Mouse (Mus musculus) hindbrain, embryonic 16.5 days (tissue): Measurements from ENCODE around the gene Narf. TPM values are rescaled to one million over a fixed set of nuclear protein-coding genes. Genes with fewer than 3 reads are reported as not detected.

Source experiments
- ATAC-seq: fragments of 200-750 bp; cut with Nextera tagmentation; 2 replicates; pipeline ENCODE4 v1.8.0; 2017; ENCODE audit warnings: moderate TSS enrichment, moderate library complexity
- H3K27ac ChIP-seq: fragments of 300-500 bp; sonication (generic); 2 replicates; pipeline ENCODE4 v1.5.1; 2014; ENCODE audit warnings: low read depth, mild to moderate bottlenecking, control low read depth, low read length, moderate library complexity
- H3K27me3 ChIP-seq: fragments of 300-500 bp; sonication (generic); replicated peaks from 2 replicates; pipeline ENCODE4 v1.6.1; 2014; ENCODE audit warnings: low read length; ENCODE audit not compliant: control insufficient read depth, insufficient read depth
- H3K36me3 ChIP-seq: fragments of 300-500 bp; sonication (generic); 2 replicates; pipeline ENCODE4 v1.6.1; 2014; ENCODE audit warnings: mild to moderate bottlenecking, low read length, moderate library complexity, mixed read lengths; ENCODE audit not compliant: control insufficient read depth, insufficient read depth
- H3K4me1 ChIP-seq: fragments of 300-500 bp; sonication (generic); 2 replicates; pipeline ENCODE4 v1.6.1; 2014; ENCODE audit warnings: low read depth, low read length; ENCODE audit not compliant: control insufficient read depth, insufficient read depth
- H3K4me2 ChIP-seq: fragments of 300-500 bp; sonication (generic); 2 replicates; pipeline ENCODE4 v1.6.1; 2014; ENCODE audit warnings: mild to moderate bottlenecking, low read length, control low read depth, moderate library complexity
- H3K4me3 ChIP-seq: fragments of 300-500 bp; sonication (generic); 2 replicates; pipeline ENCODE4 v1.5.1; 2014; ENCODE audit warnings: mild to moderate bottlenecking, low read length, control low read depth, moderate library complexity
- H3K9ac ChIP-seq: fragments of 300-500 bp; sonication (generic); 2 replicates; pipeline ENCODE4 v1.6.1; 2014; ENCODE audit warnings: low read depth, mild to moderate bottlenecking, control low read depth, low read length, moderate library complexity
- H3K9me3 ChIP-seq: fragments of 300-500 bp; sonication (generic); 2 replicates; pipeline ENCODE4 v1.6.1; 2014; ENCODE audit warnings: mild to moderate bottlenecking, low read length, moderate library complexity; ENCODE audit not compliant: control insufficient read depth
- WGBS: fragments of 180-500 bp; shearing (Covaris S2); extraction: QIAGEN DNeasy Blood & Tissue Kit; methylation state at CpG from one replicate; pipeline ENCODE4 v1.1.7; 2014; 5-methylcytosine and 5-hydroxymethylcytosine counted together
- polyA plus RNA-seq: library from polyadenylated mRNA; unstranded; fragments of >200 nt; fragmentation: Nextera tagmentation; extraction: Ambion mirVana; gene quantifications from 2 replicates; pipeline ENCODE4 v1.2.1, GENCODE M21; 2015

The Narf gene
- polyA plus RNA-seq = 85.9 and 89.8 TPM in 2 replicates

DNA sequence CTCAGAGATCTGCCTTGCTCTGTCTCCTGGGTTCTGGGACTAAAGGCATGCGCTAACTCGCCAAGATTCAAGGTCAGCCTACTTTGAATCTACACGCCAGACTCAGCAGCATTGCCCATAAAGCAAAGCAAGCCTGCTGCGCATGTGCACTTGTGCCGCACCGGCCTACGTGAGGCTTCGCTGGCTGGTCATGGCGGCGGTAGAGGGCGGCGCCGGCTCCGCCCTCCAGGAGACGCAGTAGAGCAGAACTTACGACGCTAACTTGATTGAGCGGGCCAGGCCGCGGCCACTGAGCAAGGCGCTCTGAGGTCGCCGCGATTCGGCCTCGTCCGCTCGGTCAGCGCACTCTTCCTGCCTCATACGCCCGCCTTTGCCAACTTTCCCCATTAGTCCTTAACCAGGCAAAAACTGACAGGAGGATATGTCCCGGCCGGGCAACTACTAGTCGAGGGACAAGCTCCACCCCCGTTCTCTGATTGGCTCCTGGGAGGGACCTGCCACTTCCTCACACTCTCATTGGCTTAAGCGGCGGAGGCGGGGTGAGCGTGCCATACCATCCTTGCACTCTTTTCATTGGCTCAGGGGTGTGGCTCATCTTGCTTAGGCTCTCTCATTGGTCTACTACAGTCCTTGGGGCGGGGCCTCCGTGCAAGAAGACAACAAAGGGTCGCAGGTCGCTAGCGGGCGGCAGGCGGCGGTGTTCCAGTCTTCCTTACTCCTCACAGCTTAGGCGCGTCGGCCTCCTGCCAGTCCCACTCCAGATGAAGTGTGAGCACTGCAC is at the start of gene Narf:
Gene Narf (plus strand): TSS at position 690 of the 781 bp plus-strand sequence.
- ATAC-seq = peak; percentile 99
- H3K9ac ChIP-seq = peak within 1 kb of the TSS; percentile 90
- H3K36me3 ChIP-seq = no peaks in the 10 kb centered on the region
- no peaks in the 10 kb centered on the region for H3K9me3 ChIP-seq
- under 1% methylated on average over 50 of the region's 50 CpGs for WGBS
- peak within 1 kb of the TSS; percentile 95 for H3K27ac ChIP-seq
- peak within 1 kb of the TSS; percentile 68 for H3K4me2 ChIP-seq
- H3K27me3 ChIP-seq = no peaks in the 10 kb centered on the region
- H3K4me3 ChIP-seq = peak within 1 kb of the TSS; percentile 79
- H3K4me1 ChIP-seq = peaks cover 25% of the 10 kb centered on the region

DNA sequence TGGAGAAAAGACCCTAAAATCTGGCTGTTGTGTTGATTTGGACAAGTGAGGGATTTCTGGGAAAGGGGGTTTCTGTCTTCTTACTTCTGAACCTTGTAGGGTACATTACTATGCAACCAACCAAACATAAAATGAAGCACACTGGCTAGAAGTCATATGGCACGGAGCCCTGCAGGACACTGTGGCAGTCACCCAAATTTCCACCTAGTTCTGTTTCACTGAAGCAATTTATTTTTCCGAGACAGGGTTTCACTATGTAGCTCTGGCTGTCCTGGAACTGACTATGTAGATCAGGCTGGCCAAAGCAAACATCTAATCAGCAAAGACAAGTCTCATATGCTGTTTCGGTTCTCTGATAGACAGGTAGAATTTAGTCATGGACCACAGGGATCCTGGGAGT is 47.4 kb upstream of the Narf start:
- no peaks in the 10 kb centered on the region for H3K27me3 ChIP-seq
- H3K4me1 ChIP-seq = no peaks in the 10 kb centered on the region
- 75% methylated on average over 3 of the region's 3 CpGs for WGBS
- H3K9ac ChIP-seq = no peak overlapping the region
- no peaks in the 10 kb centered on the region for H3K9me3 ChIP-seq
- ATAC-seq = no peak
- H3K4me3 ChIP-seq = no peak overlapping the region
- no peak overlapping the region for H3K27ac ChIP-seq
- peaks cover under 1% of the 10 kb centered on the region; the same call in 1 of the 2 replicates for H3K36me3 ChIP-seq
- H3K4me2 ChIP-seq = no peak overlapping the region

DNA sequence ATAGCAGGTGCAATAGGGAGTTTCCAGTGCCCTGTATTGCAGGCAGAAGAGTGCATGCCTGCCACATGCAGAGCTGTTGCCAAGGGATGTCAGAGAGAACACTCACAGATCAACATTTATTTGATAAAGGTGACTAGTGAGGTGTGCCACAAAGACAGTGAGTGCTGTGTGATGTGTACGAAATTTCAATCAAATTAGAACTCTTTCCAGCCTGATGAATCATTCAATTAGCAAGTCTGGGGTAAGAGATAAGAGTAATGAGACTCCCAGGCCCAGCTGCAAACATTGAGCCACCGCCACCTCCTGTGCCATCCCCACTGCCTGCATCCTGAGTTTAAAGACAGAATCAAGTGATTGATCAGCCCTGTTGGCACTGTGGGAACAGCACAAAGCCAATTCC is 44.3 kb upstream of the Narf start:
- no peak overlapping the region for H3K9ac ChIP-seq
- H3K27me3 ChIP-seq = no peaks in the 10 kb centered on the region
- H3K9me3 ChIP-seq = no peaks in the 10 kb centered on the region
- H3K4me3 ChIP-seq = no peak overlapping the region
- no peak overlapping the region for H3K4me2 ChIP-seq
- no peak for ATAC-seq
- no peaks in the 10 kb centered on the region for H3K4me1 ChIP-seq
- H3K36me3 ChIP-seq = peaks cover 6% of the 10 kb centered on the region
- H3K27ac ChIP-seq = no peak overlapping the region
- WGBS = 75% methylated on average over 2 of the region's 2 CpGs

DNA sequence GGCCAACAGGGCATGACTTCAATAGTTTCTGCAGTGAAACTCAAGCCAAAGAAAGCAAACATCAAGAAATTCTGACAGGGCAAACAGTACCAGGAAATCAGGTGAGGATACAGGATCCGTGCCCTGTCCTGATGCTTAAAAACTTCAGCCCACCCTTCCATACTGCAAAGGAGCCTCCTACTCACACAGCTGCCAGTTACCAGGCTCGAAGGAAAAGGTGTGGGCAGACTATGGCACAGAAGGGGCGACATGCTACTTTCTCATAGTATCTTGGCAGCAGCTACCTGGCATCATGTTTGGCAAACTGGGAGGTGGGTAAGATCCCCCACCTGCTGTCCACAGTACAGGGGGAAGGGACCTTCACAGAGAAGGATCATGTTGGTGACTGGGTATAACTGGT is 43.6 kb upstream of the Narf start:
- WGBS = 79% methylated on average over 3 of the region's 3 CpGs
- no peak for ATAC-seq

DNA sequence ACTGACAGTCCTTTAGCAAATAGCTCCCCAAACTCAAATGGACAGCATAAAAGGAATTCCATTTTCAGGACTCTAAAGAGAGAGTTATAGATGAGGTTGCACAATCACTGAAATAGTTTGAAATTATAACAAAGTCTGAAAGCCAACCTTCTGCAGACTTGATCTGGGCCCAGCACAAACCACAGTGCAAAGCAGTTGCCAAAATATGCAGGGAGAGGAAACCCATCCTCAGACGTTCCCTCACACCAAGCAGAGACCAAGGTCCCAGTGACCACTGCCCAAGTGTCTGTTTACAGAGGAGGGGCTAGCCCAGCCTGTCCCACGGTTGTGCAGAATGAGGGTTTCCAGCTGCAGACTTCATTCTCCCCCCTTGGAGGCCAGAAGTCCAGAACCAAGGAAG is 38.4 kb upstream of the Narf start:
- H3K9ac ChIP-seq = no peak overlapping the region
- H3K27ac ChIP-seq = no peak overlapping the region
- H3K4me1 ChIP-seq = peaks cover 1% of the 10 kb centered on the region; the same call in 1 of the 2 replicates
- H3K4me3 ChIP-seq = no peak overlapping the region
- no peaks in the 10 kb centered on the region for H3K27me3 ChIP-seq
- ATAC-seq = no peak
- WGBS = 49% methylated on average over 2 of the region's 2 CpGs
- peaks cover 6% of the 10 kb centered on the region; the same call in 1 of the 2 replicates for H3K36me3 ChIP-seq
- no peak overlapping the region for H3K4me2 ChIP-seq
- no peaks in the 10 kb centered on the region for H3K9me3 ChIP-seq

More for the DNA sequence above, 43.6 kb upstream of the Narf start:
- Histone ChIP-seq H3K4me1 (no peaks in the 10 kb centered on the region), H3K4me3 (no peak overlapping the region), H3K9me3 (no peaks in the 10 kb centered on the region), H3K27ac (no peak overlapping the region), H3K36me3 (peaks cover 6% of the 10 kb centered on the region), H3K27me3 (no peaks in the 10 kb centered on the region), H3K4me2 (no peak overlapping the region), H3K9ac (no peak overlapping the region)

DNA sequence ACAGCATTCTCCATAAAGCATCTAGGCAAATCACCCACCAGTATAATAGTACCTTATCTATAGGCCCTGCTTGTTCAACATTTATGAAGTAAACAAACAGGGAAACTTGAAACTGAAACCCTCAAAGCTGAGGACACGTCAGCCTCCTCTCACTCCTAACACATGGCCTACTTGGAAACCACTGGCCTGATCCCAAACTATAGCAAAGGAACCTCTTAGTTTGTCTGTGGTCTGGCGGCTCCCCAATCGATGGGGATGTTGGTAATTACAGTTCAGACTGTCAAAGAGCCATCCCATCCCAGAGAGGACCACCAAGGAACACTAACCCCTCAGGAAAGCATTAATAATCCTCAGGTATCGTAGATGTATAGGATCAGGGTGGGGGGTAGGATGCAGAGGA is 37.2 kb upstream of the Narf start:
- Histone ChIP-seq H3K4me1 (peaks cover 3% of the 10 kb centered on the region; the same call in 1 of the 2 replicates), H3K9me3 (no peaks in the 10 kb centered on the region), H3K4me2 (no peak overlapping the region), H3K9ac (no peak overlapping the region), H3K27ac (no peak overlapping the region), H3K27me3 (no peaks in the 10 kb centered on the region), H3K4me3 (no peak overlapping the region), H3K36me3 (peaks cover 5% of the 10 kb centered on the region; the same call in 1 of the 2 replicates)
- 77% methylated on average over 4 of the region's 4 CpGs for WGBS
- ATAC-seq = no peak

DNA sequence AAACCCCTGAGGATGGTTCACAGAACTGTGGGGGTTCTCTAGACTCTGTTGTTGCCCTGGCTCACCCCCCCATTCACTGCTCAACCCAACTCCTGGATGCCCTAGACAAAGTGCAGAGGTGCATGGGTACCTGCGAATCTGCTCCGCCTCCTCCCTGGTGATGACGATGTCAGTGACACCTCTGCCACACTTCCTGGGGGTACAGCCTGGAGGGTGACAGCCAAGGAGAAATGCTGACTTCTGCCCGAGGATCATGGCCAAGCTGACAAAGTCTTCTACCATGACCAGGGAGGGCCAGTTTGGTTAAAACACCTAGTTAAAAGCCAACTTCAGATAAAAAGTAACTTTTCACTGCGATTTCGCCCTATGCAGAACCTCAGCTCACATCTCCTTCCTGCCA is 36.3 kb upstream of the Narf start:
- H3K27me3 ChIP-seq = no peaks in the 10 kb centered on the region
- no peak overlapping the region for H3K27ac ChIP-seq
- no peak overlapping the region for H3K9ac ChIP-seq
- ATAC-seq = no peak
- no peak overlapping the region for H3K4me2 ChIP-seq
- peaks cover 3% of the 10 kb centered on the region; the same call in 1 of the 2 replicates for H3K4me1 ChIP-seq
- no peak overlapping the region for H3K4me3 ChIP-seq
- no peaks in the 10 kb centered on the region for H3K9me3 ChIP-seq
- peaks cover 3% of the 10 kb centered on the region; the same call in 1 of the 2 replicates for H3K36me3 ChIP-seq
- 96% methylated on average over 6 of the region's 6 CpGs for WGBS

DNA sequence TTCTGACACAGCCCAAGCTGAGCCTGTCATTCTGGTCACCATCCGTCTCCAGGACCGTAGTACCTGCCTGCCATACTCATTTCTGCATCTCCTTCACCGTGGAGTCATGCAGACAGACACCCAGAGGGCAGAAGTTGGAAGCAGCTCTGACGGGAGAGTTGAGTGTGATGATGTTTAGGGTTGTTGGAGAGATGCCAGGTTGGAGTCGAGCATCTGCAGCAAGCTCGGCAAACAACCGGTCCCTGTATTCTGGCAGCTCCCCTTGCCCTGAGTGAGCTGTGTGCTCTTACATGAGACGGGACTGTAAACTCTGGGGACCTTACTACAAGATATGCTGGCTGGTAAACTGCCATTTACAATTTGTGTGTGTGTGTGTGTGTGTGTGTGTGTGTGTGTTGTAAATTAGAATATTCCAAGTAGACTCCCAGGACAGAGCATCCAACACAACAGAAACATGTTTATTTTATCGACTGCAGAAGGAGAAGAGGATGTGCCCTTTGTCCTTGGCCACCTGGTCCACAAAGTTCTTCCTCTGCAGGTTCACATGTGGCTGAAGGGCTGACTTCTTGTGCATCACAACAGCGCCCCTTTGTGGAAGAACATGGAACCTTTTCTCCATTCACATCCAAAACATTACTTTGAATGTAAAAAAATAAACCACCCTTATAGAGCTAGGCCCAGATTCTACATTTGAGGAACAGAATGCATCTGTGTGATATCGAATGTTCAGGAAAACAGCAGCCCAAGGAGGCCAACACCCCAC is 35.4 kb upstream of the Narf start:
- Histone ChIP-seq H3K4me1 (peaks cover 3% of the 10 kb centered on the region; the same call in 1 of the 2 replicates), H3K9me3 (no peaks in the 10 kb centered on the region), H3K36me3 (no peaks in the 10 kb centered on the region), H3K4me2 (no peak overlapping the region), H3K27me3 (no peaks in the 10 kb centered on the region), H3K27ac (no peak overlapping the region), H3K9ac (no peak overlapping the region), H3K4me3 (no peak overlapping the region)
- 50% methylated on average over 11 of the region's 11 CpGs for WGBS
- ATAC-seq = no peak

DNA sequence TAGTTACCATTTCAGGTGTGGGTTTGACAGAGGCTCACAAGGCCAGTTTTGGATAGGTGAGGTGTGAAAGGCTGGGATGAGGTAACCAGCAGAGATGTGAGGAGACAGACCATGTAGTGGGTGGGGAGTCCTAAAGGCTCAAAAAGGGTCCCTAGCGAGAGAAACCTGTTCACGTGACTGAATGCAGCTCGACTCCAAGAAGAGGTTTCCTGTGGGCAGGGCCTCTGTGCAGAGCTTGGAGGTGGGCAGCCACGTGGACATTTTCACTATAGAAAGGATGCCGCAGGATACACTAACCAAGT is 33.2 kb upstream of the Narf start:
- Histone ChIP-seq H3K27ac (peak overlapping the region; percentile 93), H3K9ac (peak overlapping the region; percentile 85), H3K4me2 (peak overlapping the region; percentile 72), H3K4me1 (peaks cover 3% of the 10 kb centered on the region; the same call in 1 of the 2 replicates), H3K9me3 (no peaks in the 10 kb centered on the region), H3K4me3 (peak overlapping the region; percentile 81), H3K36me3 (no peaks in the 10 kb centered on the region), H3K27me3 (no peaks in the 10 kb centered on the region)
- ATAC-seq = no peak
- WGBS = 2% methylated on average over 5 of the region's 5 CpGs
